Mouse (Mus musculus) midbrain, embryonic 13.5 days (tissue): ENCODE data around the gene Tsc22d3. TPM values are rescaled to one million over a fixed set of nuclear protein-coding genes. Genes with fewer than 3 reads are reported as not detected.

ENCODE experiments used
- polyA plus RNA-seq: library from polyadenylated mRNA; unstranded; fragments of >200 nt; fragmentation: Nextera tagmentation; extraction: Ambion mirVana; gene quantifications from 2 replicates; pipeline ENCODE4 v1.2.1, GENCODE M21; 2015

The Tsc22d3 gene
- polyA plus RNA-seq, 1 experiment from 2014 or later: 134 TPM

Other genes with a start within 250 kb of the Tsc22d3 start
- 64.2 and 66.4 TPM in 2 replicates for gene Prps1, start 144.0 kb downstream of the Tsc22d3 start, polyA plus RNA-seq
- 3.4 and 3.9 TPM in 2 replicates for gene Mid2, start 63.9 kb upstream of the Tsc22d3 start, polyA plus RNA-seq
- not detected in 2 replicates for gene Tex13b, start 212.8 kb upstream of the Tsc22d3 start, polyA plus RNA-seq